Mouse (Mus musculus): ENCODE measurements at regions not wholly inside any gene's neighbourhood (a gene's known extent, or its start where the extent isn't known, plus 50 kb on each side); places are given as distances from the start of the nearest gene placed in this dataset.

- 68% methylated on average over 28 of the region's 28 CpGs for WGBS
Observed at GRCm38 (mm10) chr10:43777612-43778600, 123.6 kb downstream of the Qrsl1 start.

GRCm38 (mm10) chr10:43780571-43780970, 121.0 kb downstream of the Qrsl1 start:
- Histone ChIP-seq H3K4me3 (replicated peaks) (no peak overlapping the region), H3K4me1 (no peaks in the 10 kb centered on the region), H3K27me3 (replicated peaks) (no peaks in the 10 kb centered on the region), H3K9me3 (replicated peaks) (no peaks in the 10 kb centered on the region; the same call in 1 of the 2 replicates), H3K36me3 (no peaks in the 10 kb centered on the region), H3K9ac (replicated peaks) (no peak overlapping the region), H3K27ac (replicated peaks) (no peak overlapping the region), H3K4me2 (no peak overlapping the region)
- WGBS = 89% methylated on average over 4 of the region's 4 CpGs
- ATAC-seq (ENCODE audit: low FRiP score) = no peak

More at GRCm38 (mm10) chr10:43777612-43778600, 123.6 kb downstream of the Qrsl1 start:
- Histone ChIP-seq H3K9me3 (replicated peaks) (no peaks in the 10 kb centered on the region; the same call in 1 of the 2 replicates), H3K27ac (replicated peaks) (no peak overlapping the region), H3K27me3 (replicated peaks) (no peaks in the 10 kb centered on the region), H3K4me3 (replicated peaks) (no peak overlapping the region), H3K4me2 (no peak overlapping the region), H3K4me1 (no peaks in the 10 kb centered on the region), H3K9ac (replicated peaks) (no peak overlapping the region), H3K36me3 (no peaks in the 10 kb centered on the region)
- ATAC-seq (ENCODE audit: low FRiP score) = no peak

GRCm38 (mm10) chr10:43783304-43783703, 118.2 kb downstream of the Qrsl1 start:
- WGBS = 79% methylated on average over 3 of the region's 3 CpGs
- Histone ChIP-seq H3K9ac (replicated peaks) (no peak overlapping the region), H3K27ac (replicated peaks) (no peak overlapping the region), H3K4me3 (replicated peaks) (no peak overlapping the region), H3K4me1 (no peaks in the 10 kb centered on the region), H3K36me3 (no peaks in the 10 kb centered on the region), H3K9me3 (replicated peaks) (no peaks in the 10 kb centered on the region; the same call in 1 of the 2 replicates), H3K4me2 (no peak overlapping the region), H3K27me3 (replicated peaks) (no peaks in the 10 kb centered on the region)
- no peak for ATAC-seq (ENCODE audit: low FRiP score)

- H3K4me2 ChIP-seq = no peak overlapping the region
- no peak overlapping the region for H3K27ac ChIP-seq (replicated peaks)
- no peaks in the 10 kb centered on the region for H3K36me3 ChIP-seq
- no peak overlapping the region for H3K9ac ChIP-seq (replicated peaks)
- no peaks in the 10 kb centered on the region for H3K27me3 ChIP-seq (replicated peaks)
- no peak overlapping the region for H3K4me3 ChIP-seq (replicated peaks)
- ATAC-seq (ENCODE audit: low FRiP score) = no peak
- WGBS = 93% methylated on average over 4 of the region's 4 CpGs
- no peaks in the 10 kb centered on the region for H3K4me1 ChIP-seq
- H3K9me3 ChIP-seq (replicated peaks) = no peaks in the 10 kb centered on the region
Observed at GRCm38 (mm10) chr10:43790780-43791179, 110.8 kb downstream of the Qrsl1 start.

GRCm38 (mm10) chr10:43791525-43792021, 110.0 kb downstream of the Qrsl1 start:
- no peaks in the 10 kb centered on the region for H3K4me1 ChIP-seq
- no peak overlapping the region for H3K4me2 ChIP-seq
- WGBS = 91% methylated on average over 4 of the region's 4 CpGs
- no peak for ATAC-seq (ENCODE audit: low FRiP score)
- no peaks in the 10 kb centered on the region for H3K27me3 ChIP-seq (replicated peaks)
- H3K27ac ChIP-seq (replicated peaks) = no peak overlapping the region
- no peak overlapping the region for H3K4me3 ChIP-seq (replicated peaks)
- no peak overlapping the region for H3K9ac ChIP-seq (replicated peaks)
- H3K9me3 ChIP-seq (replicated peaks) = no peaks in the 10 kb centered on the region
- no peaks in the 10 kb centered on the region for H3K36me3 ChIP-seq

GRCm38 (mm10) chr10:43792618-43793017, 108.9 kb downstream of the Qrsl1 start:
- H3K4me1 ChIP-seq = no peaks in the 10 kb centered on the region
- H3K27me3 ChIP-seq (replicated peaks) = no peaks in the 10 kb centered on the region
- H3K4me3 ChIP-seq (replicated peaks) = no peak overlapping the region
- H3K36me3 ChIP-seq = no peaks in the 10 kb centered on the region
- 77% methylated on average over 3 of the region's 3 CpGs for WGBS
- ATAC-seq (ENCODE audit: low FRiP score) = no peak
- no peak overlapping the region for H3K9ac ChIP-seq (replicated peaks)
- no peak overlapping the region for H3K27ac ChIP-seq (replicated peaks)
- no peak overlapping the region for H3K4me2 ChIP-seq
- no peaks in the 10 kb centered on the region for H3K9me3 ChIP-seq (replicated peaks)

GRCm38 (mm10) chr10:43794587-43794986, 107.0 kb downstream of the Qrsl1 start:
- H3K27me3 ChIP-seq (replicated peaks) = no peaks in the 10 kb centered on the region
- no peak overlapping the region for H3K4me2 ChIP-seq
- H3K4me3 ChIP-seq (replicated peaks) = no peak overlapping the region
- no peak overlapping the region for H3K27ac ChIP-seq (replicated peaks)
- ATAC-seq (ENCODE audit: low FRiP score) = no peak
- no peaks in the 10 kb centered on the region for H3K9me3 ChIP-seq (replicated peaks)
- no peaks in the 10 kb centered on the region for H3K36me3 ChIP-seq
- no peak overlapping the region for H3K9ac ChIP-seq (replicated peaks)
- WGBS = 86% methylated on average over 9 of the region's 9 CpGs
- no peaks in the 10 kb centered on the region for H3K4me1 ChIP-seq

- Histone ChIP-seq H3K27ac (replicated peaks) (no peak overlapping the region), H3K9me3 (replicated peaks) (no peaks in the 10 kb centered on the region)
- WGBS = 71% methylated on average over 3 of the region's 3 CpGs
Observed at GRCm38 (mm10) chr10:43800077-43800476, 101.5 kb downstream of the Qrsl1 start.

GRCm38 (mm10) chr10:43815291-43815690, 86.3 kb downstream of the Qrsl1 start:
- 81% methylated on average over 5 of the region's 5 CpGs for WGBS
- ATAC-seq (ENCODE audit: low FRiP score) = no peak
- no peak overlapping the region for H3K4me2 ChIP-seq

More at GRCm38 (mm10) chr10:43800077-43800476, 101.5 kb downstream of the Qrsl1 start:
- Histone ChIP-seq H3K4me1 (no peaks in the 10 kb centered on the region), H3K36me3 (no peaks in the 10 kb centered on the region), H3K4me2 (no peak overlapping the region), H3K27me3 (replicated peaks) (no peaks in the 10 kb centered on the region), H3K9ac (replicated peaks) (no peak overlapping the region), H3K4me3 (replicated peaks) (no peak overlapping the region)
- ATAC-seq (ENCODE audit: low FRiP score) = no peak

GRCm38 (mm10) chr10:43817522-43818198, 83.9 kb downstream of the Qrsl1 start:
- Histone ChIP-seq H3K27ac (replicated peaks) (no peak overlapping the region), H3K27me3 (replicated peaks) (no peaks in the 10 kb centered on the region), H3K9ac (replicated peaks) (no peak overlapping the region), H3K9me3 (replicated peaks) (no peaks in the 10 kb centered on the region), H3K4me2 (no peak overlapping the region), H3K4me3 (replicated peaks) (no peak overlapping the region), H3K36me3 (no peaks in the 10 kb centered on the region), H3K4me1 (no peaks in the 10 kb centered on the region)
- ATAC-seq (ENCODE audit: low FRiP score) = no peak
- 89% methylated on average over 9 of the region's 9 CpGs for WGBS

More at GRCm38 (mm10) chr10:43815291-43815690, 86.3 kb downstream of the Qrsl1 start:
- Histone ChIP-seq H3K27me3 (replicated peaks) (no peaks in the 10 kb centered on the region), H3K9ac (replicated peaks) (no peak overlapping the region), H3K4me3 (replicated peaks) (no peak overlapping the region), H3K36me3 (no peaks in the 10 kb centered on the region), H3K4me1 (no peaks in the 10 kb centered on the region), H3K9me3 (replicated peaks) (no peaks in the 10 kb centered on the region), H3K27ac (replicated peaks) (no peak overlapping the region)

GRCm38 (mm10) chr10:43818623-43819022, 82.9 kb downstream of the Qrsl1 start:
- Histone ChIP-seq H3K4me3 (replicated peaks) (no peak overlapping the region), H3K36me3 (no peaks in the 10 kb centered on the region), H3K9me3 (replicated peaks) (no peaks in the 10 kb centered on the region), H3K4me2 (no peak overlapping the region), H3K4me1 (no peaks in the 10 kb centered on the region), H3K9ac (replicated peaks) (no peak overlapping the region), H3K27ac (replicated peaks) (no peak overlapping the region), H3K27me3 (replicated peaks) (no peaks in the 10 kb centered on the region)
- WGBS = 76% methylated on average over 5 of the region's 5 CpGs
- ATAC-seq (ENCODE audit: low FRiP score) = no peak

Data from neural tube, embryonic 15.5 days (tissue).